Mouse (Mus musculus) erythroblast, embryonic 14.5 days (primary cell): ENCODE data around the gene Phactr4.

Source experiments
- GATA1 ChIP-seq: IDR thresholded peaks from 2 replicates; pipeline ENCODE4 v1.6.1; 2012; ENCODE audit warnings: low read length, inconsistent platforms, mixed read lengths
- TAL1 ChIP-seq: IDR thresholded peaks from 3 replicates; pipeline ENCODE4 v1.6.1; 2012; ENCODE audit warnings: low read length, inconsistent platforms, mixed read lengths

GRCm38 (mm10) chr4:132428022-132428542, 5.8 kb upstream of the Phactr4 start:
- TF ChIP-seq GATA1 = peak; percentile 76
- TF ChIP-seq TAL1 = peak; percentile 96
